Mouse (Mus musculus) left cerebral cortex, adult 18-20 months (tissue): Measurements from ENCODE around the gene Apoe. TPM values are rescaled to one million over a fixed set of nuclear protein-coding genes. Genes with fewer than 3 reads are reported as not detected.

Source experiments
- DNase-seq, 2 experiments: peaks; one replicate each; pipeline ENCODE4 v3.0.0; 2021 to 2022; ENCODE audit warnings: low spot score in 2 of 2, mixed read lengths in 1 of 2
- long read RNA-seq, 2 experiments: library from polyadenylated mRNA; stranded (forward); transcript quantifications; one replicate each; pipeline ENCODE4 v2.0.0; 2021
- total RNA-seq, 2 experiments: library from RNA; stranded (reverse); gene quantifications; 2 replicates each; pipeline ENCODE4 v1.2.3; 2021

Apoe gene
- total RNA-seq = 1,000 to 10,000 TPM; 1,855 to 2,066 TPM
- long read RNA-seq, experiment 1, transcript Apoe-205 (3 exons, 1,221 nt) = minor isoform, 61 of 4,944 reads
- long read RNA-seq, experiment 1, transcript Apoe-208 (2 exons, 472 nt) = minor isoform, 7 of 4,944 reads
- long read RNA-seq, experiment 1, transcript Apoe-206 (4 exons, 1,408 nt) = major isoform, 4,070 of 4,944 reads
- long read RNA-seq, experiment 1, partial matches to known transcripts = 16 of 4,944 reads
- long read RNA-seq, experiment 1, other reads (novel, unspliced or antisense) = 784 of 4,944 reads
- long read RNA-seq, experiment 2, transcript Apoe-210 (3 exons, 514 nt) = minor isoform, 10 of 4,511 reads
- long read RNA-seq, experiment 2, transcript Apoe-206 (4 exons, 1,408 nt) = major isoform, 3,408 of 4,511 reads
- long read RNA-seq, experiment 2, transcript Apoe-205 (3 exons, 1,221 nt) = minor isoform, 61 of 4,511 reads
- long read RNA-seq, experiment 2, partial matches to known transcripts = 16 of 4,511 reads
- long read RNA-seq, experiment 2, other reads (novel, unspliced or antisense) = 1,010 of 4,511 reads

DNA sequence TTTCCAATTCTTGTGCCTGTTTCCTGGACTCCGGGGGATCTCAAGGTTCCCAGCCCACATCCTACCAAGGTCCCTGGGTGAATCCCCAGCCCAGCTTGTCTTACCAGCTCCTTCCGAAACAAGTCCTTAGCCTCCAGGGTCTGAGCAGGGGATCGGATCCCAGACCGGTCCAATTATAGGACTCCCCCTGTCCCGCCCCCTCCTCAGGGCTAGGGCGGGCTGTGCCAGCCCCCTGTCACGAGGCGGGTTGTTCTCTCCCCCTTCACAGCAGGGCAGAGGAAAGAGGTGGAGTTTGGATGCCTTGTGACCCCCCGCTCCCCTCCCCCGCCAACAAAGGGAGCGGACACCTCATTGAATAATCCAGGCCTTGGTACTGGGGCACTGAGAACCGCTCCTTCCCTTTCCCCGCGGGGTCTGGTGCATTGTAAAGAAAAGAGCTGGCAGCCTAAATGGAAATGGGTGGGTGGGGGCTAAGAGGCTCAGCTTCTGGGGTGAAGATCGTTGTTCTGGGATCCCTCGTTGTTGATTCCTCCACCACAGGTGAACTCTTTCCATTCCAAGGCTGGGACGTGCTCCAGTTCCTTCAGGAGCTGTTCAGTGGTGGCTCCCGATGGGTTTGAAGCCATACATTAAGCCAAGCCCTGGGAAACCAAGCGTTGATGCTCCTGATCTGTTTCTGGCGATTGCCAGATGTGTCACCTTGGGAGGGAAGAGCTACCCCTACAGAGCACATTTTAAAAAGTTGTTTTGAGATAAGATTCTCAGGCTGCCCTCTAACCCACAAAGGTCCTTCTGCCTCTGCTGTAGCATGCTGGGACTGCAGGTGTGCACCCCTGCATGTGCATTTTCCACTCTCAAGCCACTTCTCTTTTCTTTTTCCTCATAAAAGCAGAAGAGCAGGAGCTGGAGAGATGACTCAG lies at the start of gene Apoe:
TSS of gene Apoe (minus strand) at position 282 of the 920 bp plus-strand sequence.
- DNase-seq = peak; percentile 46 to 54

DNA sequence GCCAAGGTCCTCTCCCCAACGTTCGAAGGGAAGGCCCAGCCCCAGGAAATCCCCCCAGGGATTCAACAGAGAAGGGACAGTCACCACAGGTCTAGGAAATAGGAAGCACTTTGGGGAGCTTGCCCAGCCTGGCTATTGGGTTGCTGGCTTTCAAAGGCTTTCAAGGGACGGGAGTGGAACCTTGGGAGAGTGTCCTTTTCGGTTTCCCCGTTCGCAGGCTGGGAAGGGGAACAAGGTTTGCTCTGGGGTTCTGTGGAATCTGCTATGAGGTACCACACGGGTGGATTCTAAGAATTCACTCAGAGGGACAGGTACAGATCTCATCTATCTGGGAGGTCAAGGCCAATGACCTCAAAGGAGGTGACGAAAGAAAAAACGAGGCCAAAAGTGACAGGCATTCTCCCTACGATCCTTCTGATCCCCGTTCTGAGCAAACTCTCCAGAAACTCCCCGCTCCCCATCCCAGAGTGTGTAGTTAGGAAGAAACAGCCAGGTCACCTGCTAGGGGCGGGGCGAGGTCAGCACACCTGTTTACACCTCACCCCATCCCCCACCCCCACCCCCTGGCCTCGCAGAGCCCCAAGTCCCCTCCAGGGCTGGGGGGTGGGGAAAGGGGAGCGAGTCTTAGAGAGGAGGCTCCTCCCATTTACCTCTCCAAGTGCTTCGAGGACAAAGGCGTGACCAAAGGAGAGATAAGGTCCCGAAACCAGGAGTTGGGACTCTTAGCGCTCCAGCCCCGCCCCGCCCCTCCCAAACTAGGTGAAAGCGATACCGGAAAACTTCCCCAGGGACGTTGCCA lies 48.6 kb upstream of the Apoe start:
- no peak for DNase-seq

DNA sequence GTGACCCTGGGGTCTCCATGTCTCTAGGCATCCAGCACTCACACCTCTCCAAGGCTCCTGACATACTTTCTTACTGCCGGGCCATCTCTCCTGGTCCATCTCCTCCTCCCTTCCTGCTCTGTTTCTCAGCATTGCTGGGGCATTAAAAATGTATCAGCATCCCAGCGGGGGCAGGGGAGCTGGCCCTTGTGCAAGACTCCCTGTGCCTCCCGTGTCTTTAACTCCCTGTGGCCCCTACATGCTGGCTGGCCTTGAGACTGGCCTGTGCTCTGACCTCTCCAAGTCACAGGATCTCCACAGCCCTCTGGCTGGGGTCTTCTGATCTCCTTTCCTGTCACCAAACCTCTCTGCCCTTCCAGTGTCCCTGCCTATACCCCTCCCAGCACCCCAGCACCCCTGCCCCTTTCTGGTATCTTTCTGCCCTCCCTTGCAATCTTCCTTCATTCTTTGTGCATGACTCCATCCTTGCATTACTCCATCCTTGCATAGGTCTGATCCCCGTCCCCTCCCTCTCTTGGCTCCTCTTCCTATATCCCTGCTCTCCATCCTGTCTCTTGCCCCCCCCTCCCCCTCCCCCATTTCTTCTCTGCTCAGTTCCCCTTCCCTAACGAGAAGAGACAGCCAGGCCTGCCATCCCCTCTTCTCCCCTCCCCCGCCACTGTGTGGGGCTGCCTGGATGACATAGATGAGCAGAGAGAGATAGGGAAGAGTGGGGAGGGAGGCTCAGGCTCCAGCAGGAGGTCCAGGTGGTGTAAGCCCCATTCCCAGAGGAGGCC lies 47.6 kb upstream of the Apoe start:
- DNase-seq = no peak

DNA sequence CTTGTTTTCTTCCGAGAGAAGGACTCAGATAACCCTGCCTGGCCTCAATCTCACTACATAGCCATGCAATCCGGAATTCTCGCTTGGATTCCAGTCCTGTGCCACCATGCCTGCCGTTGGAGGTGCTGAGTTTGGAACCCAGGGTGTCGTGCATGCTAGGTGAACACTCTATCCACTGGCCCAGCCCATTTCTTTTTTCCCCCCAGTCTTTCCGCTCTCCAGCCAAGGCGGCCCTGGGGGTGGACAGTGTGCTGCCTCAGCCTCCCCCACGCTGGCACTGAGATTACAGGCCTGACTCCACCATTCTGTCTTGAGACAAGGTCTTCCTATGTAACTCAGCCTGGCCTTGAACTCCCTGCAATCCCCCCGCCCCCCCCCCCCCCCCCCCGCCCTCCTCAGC lies 47.0 kb upstream of the Apoe start:
- DNase-seq = no peak

DNA sequence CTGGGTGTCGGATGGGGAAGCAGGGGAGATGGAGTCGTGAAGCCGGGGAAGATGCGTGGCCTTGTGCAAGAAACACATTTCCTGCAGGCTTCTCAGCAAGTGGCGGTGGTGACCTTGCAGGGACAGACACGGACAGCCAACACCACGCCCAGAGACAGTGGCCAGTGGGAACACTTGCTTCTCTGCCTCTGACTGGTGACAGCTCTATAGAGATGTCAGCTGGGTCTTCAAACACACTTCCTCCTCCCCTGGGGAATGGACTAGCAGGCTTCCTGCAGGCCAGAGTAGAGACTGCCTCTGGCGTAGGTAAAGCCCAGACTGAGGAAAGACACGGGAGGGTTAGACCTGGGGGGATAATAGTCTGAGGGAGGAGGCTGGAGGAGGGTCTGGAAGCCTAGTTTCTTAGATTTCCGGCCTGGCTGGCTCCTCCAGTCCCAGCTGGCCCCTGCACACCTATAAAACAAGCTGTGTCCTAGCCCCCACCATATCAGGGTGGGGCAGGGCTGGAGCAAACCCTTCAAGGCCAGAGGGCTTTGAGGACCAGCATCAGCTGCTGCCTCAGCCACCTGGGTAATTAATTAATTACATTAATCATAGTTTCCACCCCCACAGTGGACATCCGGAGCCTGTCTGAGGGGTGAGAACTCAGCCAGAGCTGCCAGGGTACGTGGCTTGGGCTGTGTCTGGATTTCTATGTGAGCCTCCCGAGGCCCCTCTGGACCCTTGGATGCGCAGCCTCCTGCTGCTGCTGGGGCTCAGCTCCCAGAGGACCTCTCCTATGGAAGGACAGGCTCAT lies 45.8 kb upstream of the Apoe start:
- no peak for DNase-seq

DNA sequence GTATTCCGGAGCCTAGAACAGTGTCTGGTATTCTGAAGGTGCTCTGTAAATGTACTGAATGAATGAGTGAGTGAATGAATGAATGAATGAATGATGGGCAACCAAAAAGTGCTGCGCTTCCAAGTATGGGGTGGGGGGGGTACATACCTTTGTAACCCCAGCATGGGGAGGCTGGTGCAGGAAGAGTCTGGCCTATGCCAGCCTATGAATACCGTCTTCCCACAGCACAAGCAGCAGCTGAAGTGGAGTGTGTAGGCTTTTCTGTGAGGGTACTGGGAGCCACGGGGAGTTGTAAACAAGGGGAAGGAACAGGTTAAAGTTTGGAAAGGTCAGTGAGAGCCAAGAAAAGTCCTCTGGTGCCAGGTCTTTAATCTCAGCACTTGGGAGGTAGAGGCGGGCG lies 44.8 kb upstream of the Apoe start:
- DNase-seq = no peak

DNA sequence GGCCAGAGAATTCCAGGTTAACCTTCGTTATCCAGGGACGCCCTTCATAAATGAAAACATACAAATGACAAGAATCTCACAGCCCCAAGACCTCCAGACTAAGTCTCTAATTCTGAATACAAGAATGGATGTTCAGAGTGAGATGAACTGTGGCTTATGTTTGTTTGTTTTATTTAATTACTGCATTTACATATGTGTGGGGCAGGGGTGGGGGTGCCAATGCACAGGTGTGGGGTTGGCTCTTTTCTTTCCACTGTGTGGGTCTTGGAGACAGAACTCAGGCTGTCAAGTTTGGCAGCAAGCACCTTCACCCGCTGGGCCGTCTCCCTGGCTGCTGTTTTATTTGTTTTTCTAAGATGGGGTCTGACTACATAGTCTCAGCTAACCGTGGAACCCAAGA lies 43.5 kb upstream of the Apoe start:
- DNase-seq = no peak

DNA sequence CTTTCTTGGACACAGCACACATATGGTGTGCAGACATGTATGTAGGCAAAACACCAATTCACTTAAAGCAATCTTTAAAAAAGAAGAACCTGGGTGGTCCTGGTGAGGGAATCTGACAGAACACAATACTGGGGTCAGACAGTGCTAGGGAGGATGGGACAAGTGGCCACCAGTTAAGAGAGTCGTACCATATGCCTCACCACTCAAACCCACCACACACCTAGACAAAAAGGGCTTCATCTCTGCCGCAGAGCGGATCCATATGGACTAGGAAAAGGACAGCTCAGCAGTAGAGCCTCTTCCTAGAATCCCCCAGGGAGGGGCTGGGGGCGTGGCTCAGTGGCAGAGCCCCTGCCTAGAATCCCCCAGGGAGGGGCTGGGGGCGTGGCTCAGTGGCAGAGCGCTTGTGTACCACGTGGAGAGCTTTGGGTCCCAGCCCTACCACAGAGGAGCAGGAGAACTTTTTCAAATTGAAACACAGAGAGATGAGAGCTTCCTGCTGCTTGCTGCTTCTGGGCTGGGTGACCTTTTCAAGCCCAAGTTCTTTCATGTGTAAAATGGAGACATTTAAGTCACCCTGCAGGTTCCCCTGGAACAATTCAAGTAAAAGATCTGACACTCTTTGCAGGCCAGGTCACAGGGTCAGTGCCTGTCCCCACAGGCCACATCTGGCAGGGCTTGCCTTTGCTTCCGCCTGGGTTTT lies 42.5 kb upstream of the Apoe start:
- DNase-seq = no peak

DNA sequence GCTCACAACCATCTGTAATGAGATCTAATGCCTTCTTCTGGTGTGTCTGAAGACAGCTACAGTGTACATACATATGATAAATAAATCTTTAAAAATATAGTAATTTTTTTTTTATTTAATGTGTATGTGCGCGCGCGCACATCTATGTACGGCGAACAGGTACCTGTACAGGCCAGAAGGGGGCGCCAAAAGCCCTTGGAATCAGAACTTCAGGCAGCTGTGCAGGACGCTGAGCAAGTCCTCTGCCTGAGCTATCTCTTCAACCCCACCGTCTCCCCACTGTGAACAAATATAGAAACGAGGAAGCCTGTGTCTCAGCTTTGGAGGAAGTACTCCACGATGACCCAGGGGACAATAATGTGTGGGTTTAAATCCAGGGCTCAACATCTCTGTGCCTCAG lies 41.3 kb upstream of the Apoe start:
- no peak for DNase-seq

DNA sequence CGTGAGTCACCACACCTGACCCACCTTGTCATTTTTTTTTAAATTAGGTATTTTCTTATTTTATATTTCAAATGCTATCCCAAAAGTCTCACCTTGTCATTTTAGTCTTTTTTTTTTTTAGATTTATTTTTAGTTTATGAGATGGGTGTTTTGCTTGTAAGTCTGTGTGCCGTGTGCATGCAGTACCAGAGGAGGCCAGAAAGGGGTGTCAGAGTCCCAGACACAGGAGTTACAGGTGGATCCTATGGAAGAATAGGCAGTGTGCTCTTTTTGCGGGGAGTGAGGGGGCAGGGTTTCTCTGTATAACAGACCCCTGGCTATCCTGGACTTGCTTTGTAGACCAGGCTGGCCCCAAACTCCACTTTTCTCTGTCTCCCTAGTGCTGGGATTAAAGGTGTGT lies 39.8 kb upstream of the Apoe start:
- DNase-seq = no peak

DNA sequence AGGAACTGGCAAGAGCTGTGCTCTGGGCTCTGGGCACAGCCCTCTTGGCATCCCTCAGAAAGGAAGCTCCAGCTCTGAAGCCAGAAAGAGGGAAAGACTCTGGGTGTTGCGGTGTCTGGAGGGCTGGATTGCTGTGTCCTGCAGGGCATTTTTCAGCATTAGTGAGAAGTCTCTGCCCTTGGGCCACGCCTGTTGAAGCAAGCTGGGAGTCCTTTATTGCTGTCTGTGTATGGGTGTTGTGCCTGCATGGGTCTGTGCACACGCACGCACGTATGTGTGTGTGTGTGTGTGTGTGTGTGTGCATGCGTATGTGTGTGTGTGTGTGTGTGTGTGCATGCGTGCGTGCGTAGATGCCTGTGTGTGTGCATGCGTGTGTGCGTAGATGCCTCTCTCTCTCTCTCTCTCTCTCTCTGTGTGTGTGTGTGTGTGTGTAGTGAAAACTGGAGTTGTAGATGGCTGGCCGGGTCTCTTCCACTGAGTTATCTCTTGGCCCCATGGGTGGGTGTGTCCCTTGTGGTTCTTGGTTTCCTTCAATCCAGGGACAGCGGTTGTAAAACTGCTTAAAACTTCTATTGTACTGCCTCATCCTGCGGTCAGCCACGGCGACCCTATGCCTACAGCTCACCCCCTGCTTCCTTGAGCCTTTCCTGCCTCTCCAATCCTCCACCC lies 37.5 kb upstream of the Apoe start:
- DNase-seq = no peak

DNA sequence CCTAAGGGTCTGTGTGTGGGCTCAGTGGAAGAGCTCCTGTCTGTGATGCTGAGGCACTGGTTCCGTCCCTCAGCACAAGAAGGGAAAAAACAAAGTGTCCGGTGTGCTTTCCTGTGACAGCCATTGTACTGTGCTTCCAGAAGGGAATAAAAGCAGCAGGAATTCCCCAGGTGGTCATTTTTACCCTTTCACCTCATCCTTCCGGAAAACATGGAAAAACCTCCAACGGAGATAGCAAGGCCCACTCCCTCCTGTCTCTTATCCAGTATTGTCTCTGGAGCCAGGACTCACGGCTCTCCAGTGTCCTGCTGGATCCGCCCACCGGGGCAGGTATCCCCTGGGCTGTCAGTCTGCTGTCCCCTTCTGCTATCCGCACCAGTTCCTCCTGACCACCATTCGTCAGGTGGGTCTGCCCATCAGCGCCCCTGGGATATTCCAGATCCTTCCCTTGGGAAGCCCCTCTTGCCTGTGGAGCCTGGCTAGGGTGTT lies 35.2 kb upstream of the Apoe start:
- no peak for DNase-seq

DNA sequence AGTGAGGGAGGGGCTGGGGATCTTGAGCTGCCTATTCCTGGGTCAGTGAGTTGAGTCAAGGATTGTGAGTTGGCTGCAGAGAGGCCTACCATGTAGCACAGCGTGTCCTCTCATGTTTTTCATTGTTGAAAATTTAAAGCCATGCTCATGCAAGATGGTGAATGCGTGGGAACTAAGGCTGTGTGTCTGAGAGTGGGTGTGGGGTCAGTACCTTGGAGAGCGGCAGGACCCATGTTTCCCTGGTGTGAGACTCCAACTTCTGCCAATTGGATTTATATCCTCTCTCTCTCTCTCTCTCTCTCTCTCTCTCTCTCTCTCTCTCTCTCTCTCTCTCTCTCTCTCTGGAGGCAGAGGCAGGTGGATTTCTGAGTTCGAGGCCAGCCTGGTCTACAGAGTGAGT lies 27.6 kb upstream of the Apoe start:
- no peak for DNase-seq

DNA sequence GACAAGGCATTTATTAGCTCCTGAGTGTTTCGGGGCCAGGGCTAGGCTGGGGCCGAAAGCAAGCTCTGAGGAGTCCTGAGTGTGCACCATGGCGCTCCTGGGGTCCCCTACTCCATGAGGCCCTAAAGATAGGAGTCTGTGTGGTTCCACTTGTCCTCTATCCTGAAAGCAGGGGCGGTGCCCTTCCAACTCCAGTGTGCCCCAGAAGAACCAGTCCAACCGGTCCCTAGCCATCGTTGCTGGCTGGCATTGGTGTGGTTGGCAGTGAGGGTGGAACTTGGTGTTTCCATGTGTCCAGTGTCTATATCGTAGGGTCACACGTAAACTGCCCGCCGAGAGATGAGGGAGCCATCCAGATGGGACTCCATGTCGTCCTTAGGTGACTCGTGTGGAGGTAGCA lies 25.2 kb upstream of the Apoe start:
- DNase-seq = no peak

DNA sequence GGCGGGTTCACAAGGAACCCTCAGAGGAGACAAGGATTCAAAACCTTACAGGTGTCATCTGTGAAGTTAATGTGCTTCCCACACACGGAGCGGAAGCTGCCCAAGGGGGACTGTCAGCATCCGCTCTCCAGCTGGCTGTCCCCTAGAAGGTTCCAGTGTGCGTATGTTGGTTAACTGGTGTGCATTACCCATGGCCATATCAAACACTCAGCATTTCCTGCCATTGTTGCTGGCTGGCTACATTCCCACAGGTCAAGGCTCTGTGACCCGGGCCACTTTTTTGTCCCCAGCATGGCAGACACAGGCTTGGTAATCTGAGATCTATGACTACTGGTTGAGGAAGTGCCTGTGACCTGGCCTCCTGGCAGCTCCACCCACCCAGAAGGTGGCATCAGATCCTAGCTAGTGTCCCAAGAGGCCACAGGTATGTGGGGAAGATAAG lies 23.8 kb upstream of the Apoe start:
- no peak for DNase-seq

DNA sequence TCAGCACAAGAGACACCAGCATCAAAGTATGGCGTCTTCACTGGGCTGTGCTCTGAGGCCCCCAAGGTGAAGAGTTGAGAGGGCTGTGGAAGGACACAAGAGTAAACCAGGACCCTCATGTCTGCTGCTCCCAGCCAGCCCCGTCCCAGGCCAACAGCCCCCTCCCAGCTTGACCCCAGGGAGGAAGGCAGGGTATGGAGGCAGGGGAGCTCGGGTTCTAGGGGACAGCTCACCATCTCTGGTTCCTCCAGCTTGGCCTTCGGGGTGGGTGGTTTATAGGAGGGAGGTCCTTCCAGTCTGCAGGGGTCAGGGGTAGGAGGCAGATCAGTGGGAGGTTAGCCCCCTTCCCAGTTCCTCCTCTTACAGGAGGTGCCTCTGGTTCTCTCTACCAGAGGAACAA lies 20.2 kb upstream of the Apoe start:
- DNase-seq = no peak

DNA sequence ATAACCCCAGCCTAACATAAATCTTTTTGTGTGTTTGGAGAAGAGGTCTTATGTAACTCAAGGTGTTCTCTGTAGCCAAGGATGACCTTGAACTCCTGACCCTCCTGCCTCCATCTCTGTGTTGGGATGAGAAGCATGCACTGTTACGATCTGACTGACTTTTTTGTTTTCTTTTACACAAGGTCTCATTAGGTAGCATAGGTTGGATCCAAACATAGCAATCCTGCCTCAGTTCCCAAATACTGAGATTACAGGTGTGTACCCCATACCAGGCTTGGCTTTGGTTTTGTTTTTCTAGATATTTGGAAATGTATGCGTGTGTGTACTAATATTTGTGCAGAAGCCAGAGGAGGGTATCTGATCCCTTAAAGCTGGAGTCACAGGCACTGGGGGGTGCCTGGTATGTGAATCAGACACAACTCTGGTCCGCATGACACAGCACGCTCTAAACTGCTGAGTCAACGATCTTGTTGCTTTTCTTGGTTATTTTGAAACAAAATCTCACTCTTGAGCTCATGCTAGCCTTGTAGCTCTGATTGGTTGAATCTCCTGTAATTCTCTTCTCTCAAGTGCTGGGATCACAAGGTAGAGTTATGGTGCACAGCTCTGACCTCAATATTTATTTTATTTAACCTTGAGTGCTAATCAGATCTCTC lies 19.4 kb upstream of the Apoe start:
- DNase-seq = no peak

DNA sequence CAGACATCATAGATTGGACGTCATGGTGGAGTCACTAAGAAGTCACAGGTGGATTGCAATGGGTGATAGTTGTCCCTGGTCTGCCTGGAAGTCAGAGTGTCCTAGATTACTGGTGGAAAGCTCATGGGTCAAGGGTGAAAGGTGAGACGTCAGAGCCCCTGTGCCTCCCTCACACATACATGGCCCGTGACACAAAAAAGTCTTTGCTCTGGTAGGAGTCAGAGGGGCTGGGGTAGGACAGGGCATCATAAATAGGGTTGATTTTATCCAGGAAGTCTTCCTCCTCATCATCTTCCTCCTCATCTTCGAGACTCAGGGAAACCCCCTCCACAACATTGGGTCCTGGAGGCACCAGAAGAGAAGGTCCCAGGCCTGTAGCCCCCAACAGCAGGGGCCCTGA lies 18.4 kb upstream of the Apoe start:
- no peak for DNase-seq
